Mouse (Mus musculus): ENCODE measurements around the gene Gosr2.

DNA sequence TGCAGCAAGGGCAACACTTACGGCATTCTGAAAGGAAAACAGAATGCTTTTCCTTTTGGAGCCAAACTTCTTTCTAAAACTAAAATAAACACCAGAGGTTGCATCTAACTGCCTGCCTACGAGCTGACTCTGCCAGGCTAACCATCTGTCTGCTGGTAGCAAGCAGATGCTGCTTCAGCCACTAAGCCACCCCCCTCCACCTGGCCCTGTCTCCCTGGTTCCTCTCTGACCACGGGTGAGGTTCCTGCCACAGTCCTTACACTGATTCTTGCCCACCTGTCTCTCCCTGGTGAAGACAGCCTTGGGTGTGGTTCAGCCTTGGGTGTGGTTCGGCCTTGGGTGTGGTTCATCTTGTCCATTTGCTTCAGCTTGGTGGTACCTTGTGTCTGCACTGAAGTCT is 35.8 kb downstream of the Gosr2 start:
- no peak for TF ChIP-seq CHD2 (IDR thresholded peaks at IDR 0.05; ENCODE audit: low read depth, low read length)
- TF ChIP-seq ZNF384 (IDR thresholded peaks at IDR 0.05; ENCODE audit: low read depth, low read length) = no peak
- TF ChIP-seq HCFC1 (IDR thresholded peaks at IDR 0.05; ENCODE audit: borderline replicate concordance, insufficient read depth, low read length) = no peak
- no peak for TF ChIP-seq ZC3H11A (IDR thresholded peaks at IDR 0.05; ENCODE audit: borderline replicate concordance, low read depth, low read length)
